Mouse (Mus musculus) gastrocnemius, postnatal 25 days (tissue): Measurements from ENCODE around the gene Ier2. TPM values are rescaled to one million over a fixed set of nuclear protein-coding genes. Genes with fewer than 3 reads are reported as not detected.
"Not testable (repeated sequence)": the region's sequence is repeated elsewhere in the genome, so short reads cannot be mapped to it uniquely, and the experiment has no call there.

Experiments used
- DNase-seq: peaks from one replicate; pipeline ENCODE4 v3.0.0; 2022
- total RNA-seq, 2 experiments: library from RNA; stranded (reverse); gene quantifications; 1 replicate in 1 of 2; 2 replicates in 1 of 2; pipeline ENCODE4 v1.2.3; 2021

Gene Ier2
- total RNA-seq, 2 experiments from 2014 or later: 5.9 to 7.1 TPM

GRCm38 (mm10) chr8:84639162-84640009 lies 23.3 kb downstream of the Ier2 start:
- DNase-seq: peak; percentile 92

GRCm38 (mm10) chr8:84638555-84639161 lies 24.0 kb downstream of the Ier2 start:
- no peak for DNase-seq

GRCm38 (mm10) chr8:84637946-84638554 lies 24.6 kb downstream of the Ier2 start:
- no peak for DNase-seq

- DNase-seq: no peak
Measured at GRCm38 (mm10) chr8:84636051-84636691, 26.5 kb downstream of the Ier2 start.

GRCm38 (mm10) chr8:84635397-84636050 lies 27.1 kb downstream of the Ier2 start:
- DNase-seq: no peak

- peak; percentile 88 for DNase-seq
Measured at GRCm38 (mm10) chr8:84634849-84635304, 27.8 kb downstream of the Ier2 start.

- no peak for DNase-seq
Measured at GRCm38 (mm10) chr8:84633841-84634584, 28.6 kb downstream of the Ier2 start.

- DNase-seq: no peak
Measured at GRCm38 (mm10) chr8:84631813-84632212, 30.8 kb downstream of the Ier2 start.

- no peak for DNase-seq
Measured at GRCm38 (mm10) chr8:84630145-84630544, 32.5 kb downstream of the Ier2 start.

- no peak for DNase-seq
Measured at GRCm38 (mm10) chr8:84629586-84629985, 33.1 kb downstream of the Ier2 start.

GRCm38 (mm10) chr8:84623425-84623824 lies 39.2 kb downstream of the Ier2 start:
- not testable (repeated sequence) for DNase-seq

- DNase-seq: no peak
Measured at GRCm38 (mm10) chr8:84621102-84621625, 41.5 kb downstream of the Ier2 start.

- no peak for DNase-seq
Measured at GRCm38 (mm10) chr8:84617005-84617404, 45.6 kb downstream of the Ier2 start.

- no peak for DNase-seq
Measured at GRCm38 (mm10) chr8:84615666-84616485, 46.8 kb downstream of the Ier2 start.

- no peak for DNase-seq
Measured at GRCm38 (mm10) chr8:84614512-84615223, 48.0 kb downstream of the Ier2 start.
